Mouse (Mus musculus) kidney, embryonic 14.5 days (tissue): ENCODE results near the gene Asic3. TPM values are rescaled to one million over a fixed set of nuclear protein-coding genes. Genes with fewer than 3 reads are reported as not detected.
A peak's percentile ranks its signal among the peaks of the same experiment; 100 is the strongest.

ENCODE experiments used
- ATAC-seq: fragments of 200-750 bp; cut with Nextera tagmentation; 2 replicates; pipeline ENCODE4 v1.8.0; 2017; ENCODE audit warnings: moderate number of reproducible peaks, mild to moderate bottlenecking, moderate TSS enrichment, moderate library complexity; ENCODE audit not compliant: low FRiP score, low TSS enrichment
- H3K27ac ChIP-seq: fragments of 300-500 bp; sonication (generic); 2 replicates; pipeline ENCODE4 v1.5.1; 2014; ENCODE audit warnings: low read depth, mild to moderate bottlenecking, low read length, moderate library complexity, mixed read lengths
- H3K27me3 ChIP-seq: fragments of 300-500 bp; sonication (generic); 2 replicates; pipeline ENCODE4 v1.6.1; 2014; ENCODE audit warnings: mild to moderate bottlenecking, low read length; ENCODE audit not compliant: control insufficient read depth, insufficient read depth
- H3K36me3 ChIP-seq: fragments of 300-500 bp; sonication (generic); 2 replicates; pipeline ENCODE4 v1.6.1; 2014; ENCODE audit warnings: low read length, mixed read lengths; ENCODE audit not compliant: control insufficient read depth, insufficient read depth
- H3K4me1 ChIP-seq: fragments of 300-500 bp; sonication (generic); 2 replicates; pipeline ENCODE4 v1.6.1; 2014; ENCODE audit warnings: low read length, mixed read lengths; ENCODE audit not compliant: control insufficient read depth, insufficient read depth
- H3K4me2 ChIP-seq: fragments of 300-500 bp; sonication (generic); replicated peaks from 2 replicates; pipeline ENCODE4 v1.6.1; 2014; ENCODE audit warnings: low read depth, mild to moderate bottlenecking, low read length
- H3K4me3 ChIP-seq: fragments of 300-500 bp; sonication (generic); 2 replicates; pipeline ENCODE4 v1.5.1; 2014; ENCODE audit warnings: mild to moderate bottlenecking, low read length
- H3K9ac ChIP-seq: fragments of 300-500 bp; sonication (generic); 2 replicates; pipeline ENCODE4 v1.6.1; 2014; ENCODE audit warnings: low read depth, mild to moderate bottlenecking, low read length, moderate library complexity
- H3K9me3 ChIP-seq: fragments of 300-500 bp; sonication (generic); 2 replicates; pipeline ENCODE4 v1.6.1; 2016; ENCODE audit warnings: low read length; ENCODE audit not compliant: control insufficient read depth
- WGBS: fragments of 180-500 bp; shearing (Covaris S2); extraction: QIAGEN DNeasy Blood & Tissue Kit; methylation state at CpG from one replicate; pipeline ENCODE4 v1.1.7; 2014; 5-methylcytosine and 5-hydroxymethylcytosine counted together
- polyA plus RNA-seq: library from polyadenylated mRNA; unstranded; fragments of >200 nt; fragmentation: Nextera tagmentation; extraction: Ambion mirVana; gene quantifications from 2 replicates; pipeline ENCODE4 v1.2.1, GENCODE M21; 2014

The Asic3 gene
- polyA plus RNA-seq: 0.57 and 0.60 TPM in 2 replicates

- H3K4me2 ChIP-seq: peak within 1 kb of the TSS; percentile 10; the same call in 1 of the 2 replicates
- H3K36me3 ChIP-seq: peaks cover 7% of the 10 kb centered on the region
- H3K4me3 ChIP-seq: no peak within 1 kb of the TSS
- H3K9me3 ChIP-seq: no peaks in the 10 kb centered on the region
- H3K27ac ChIP-seq: 0 out of 2 replicates have a peak within 1 kb of the TSS, but pooled peaks have one; percentile 9
- peaks cover 19% of the 10 kb centered on the region for H3K4me1 ChIP-seq
- H3K9ac ChIP-seq: no peak within 1 kb of the TSS
- WGBS: 23% methylated on average over 11 of the region's 11 CpGs
- no peak for ATAC-seq
- no peaks in the 10 kb centered on the region for H3K27me3 ChIP-seq
These were observed at the start of gene Asic3 for GRCm38 (mm10) chr5:24413042-24413693. TSS of gene Asic3 (plus strand) at chr5:24413392.

- Histone ChIP-seq H3K36me3 (no peaks in the 10 kb centered on the region), H3K9me3 (no peaks in the 10 kb centered on the region), H3K9ac (no peak overlapping the region), H3K4me1 (no peaks in the 10 kb centered on the region), H3K27me3 (no peaks in the 10 kb centered on the region), H3K4me3 (no peak overlapping the region), H3K27ac (no peak overlapping the region), H3K4me2 (no peak overlapping the region)
- ATAC-seq: no peak
- 53% methylated on average over 2 of the region's 2 CpGs for WGBS
These were observed 49.7 kb upstream of the Asic3 start for GRCm38 (mm10) chr5:24363467-24363866.

- WGBS: 45% methylated on average over 3 of the region's 3 CpGs
- no peak overlapping the region; the same call in 1 of the 2 replicates for H3K27ac ChIP-seq
- no peaks in the 10 kb centered on the region for H3K9me3 ChIP-seq
- no peaks in the 10 kb centered on the region for H3K4me1 ChIP-seq
- H3K36me3 ChIP-seq: no peaks in the 10 kb centered on the region
- H3K9ac ChIP-seq: no peak overlapping the region
- H3K4me2 ChIP-seq: no peak overlapping the region
- H3K27me3 ChIP-seq: no peaks in the 10 kb centered on the region
- ATAC-seq: no peak
- no peak overlapping the region for H3K4me3 ChIP-seq
These were observed 49.1 kb upstream of the Asic3 start for GRCm38 (mm10) chr5:24364061-24364460.

GRCm38 (mm10) chr5:24364508-24364907 is 48.7 kb upstream of the Asic3 start, which contains the start of gene Nos3:
TSS of gene Nos3 (plus strand) at chr5:24364810.
- H3K4me3 ChIP-seq: peak within 1 kb of the TSS; percentile 21; the same call in 1 of the 2 replicates

GRCm38 (mm10) chr5:24364963-24365362 is 48.2 kb upstream of the Asic3 start:
- Histone ChIP-seq H3K27ac (peak overlapping the region; percentile 71; the same call in 1 of the 2 replicates), H3K27me3 (no peaks in the 10 kb centered on the region), H3K36me3 (no peaks in the 10 kb centered on the region), H3K4me1 (no peaks in the 10 kb centered on the region), H3K9ac (no peak overlapping the region), H3K9me3 (no peaks in the 10 kb centered on the region), H3K4me2 (peak overlapping the region; percentile 31; the same call in 1 of the 2 replicates), H3K4me3 (peak overlapping the region; percentile 21; the same call in 1 of the 2 replicates)
- no peak for ATAC-seq
- 84% methylated on average over 10 of the region's 10 CpGs for WGBS

More at GRCm38 (mm10) chr5:24364508-24364907, 48.7 kb upstream of the Asic3 start, which contains the start of gene Nos3:
- Histone ChIP-seq H3K9ac (no peak within 1 kb of the TSS), H3K9me3 (no peaks in the 10 kb centered on the region), H3K27ac (peak within 1 kb of the TSS; percentile 71; the same call in 1 of the 2 replicates), H3K36me3 (no peaks in the 10 kb centered on the region), H3K4me1 (no peaks in the 10 kb centered on the region), H3K4me2 (peak within 1 kb of the TSS; percentile 31; the same call in 1 of the 2 replicates), H3K27me3 (no peaks in the 10 kb centered on the region)
- 59% methylated on average over 12 of the region's 12 CpGs for WGBS
- ATAC-seq: no peak

- H3K36me3 ChIP-seq: no peaks in the 10 kb centered on the region
- no peak overlapping the region for H3K9ac ChIP-seq
- no peaks in the 10 kb centered on the region for H3K4me1 ChIP-seq
- H3K4me3 ChIP-seq: peak overlapping the region; percentile 21; the same call in 1 of the 2 replicates
- no peak for ATAC-seq
- 38% methylated on average over 5 of the region's 5 CpGs for WGBS
- no peaks in the 10 kb centered on the region for H3K27me3 ChIP-seq
- no peak overlapping the region; the same call in 1 of the 2 replicates for H3K27ac ChIP-seq
- no peaks in the 10 kb centered on the region for H3K9me3 ChIP-seq
- peak overlapping the region; percentile 22; the same call in 1 of the 2 replicates for H3K4me2 ChIP-seq
These were observed 47.7 kb upstream of the Asic3 start for GRCm38 (mm10) chr5:24365528-24365927.

GRCm38 (mm10) chr5:24366426-24366825 is 46.8 kb upstream of the Asic3 start:
- Histone ChIP-seq H3K9ac (no peak overlapping the region), H3K27me3 (no peaks in the 10 kb centered on the region), H3K4me1 (no peaks in the 10 kb centered on the region), H3K27ac (no peak overlapping the region), H3K36me3 (no peaks in the 10 kb centered on the region), H3K4me2 (no peak overlapping the region), H3K9me3 (no peaks in the 10 kb centered on the region), H3K4me3 (no peak overlapping the region)
- no peak for ATAC-seq
- WGBS: 81% methylated on average over 9 of the region's 9 CpGs

GRCm38 (mm10) chr5:24369767-24370166 is 43.4 kb upstream of the Asic3 start:
- ATAC-seq: no peak
- no peaks in the 10 kb centered on the region for H3K9me3 ChIP-seq
- 90% methylated on average over 9 of the region's 9 CpGs for WGBS
- H3K9ac ChIP-seq: no peak overlapping the region
- no peak overlapping the region for H3K27ac ChIP-seq
- H3K4me1 ChIP-seq: no peaks in the 10 kb centered on the region
- no peaks in the 10 kb centered on the region for H3K36me3 ChIP-seq
- H3K4me3 ChIP-seq: no peak overlapping the region
- H3K27me3 ChIP-seq: no peaks in the 10 kb centered on the region
- no peak overlapping the region for H3K4me2 ChIP-seq

GRCm38 (mm10) chr5:24373807-24374206 is 39.4 kb upstream of the Asic3 start:
- 81% methylated on average over 5 of the region's 5 CpGs for WGBS
- no peaks in the 10 kb centered on the region for H3K36me3 ChIP-seq
- no peaks in the 10 kb centered on the region for H3K9me3 ChIP-seq
- no peaks in the 10 kb centered on the region for H3K27me3 ChIP-seq
- H3K4me1 ChIP-seq: no peaks in the 10 kb centered on the region
- H3K4me2 ChIP-seq: no peak overlapping the region
- H3K4me3 ChIP-seq: no peak overlapping the region
- no peak for ATAC-seq
- no peak overlapping the region for H3K27ac ChIP-seq
- no peak overlapping the region for H3K9ac ChIP-seq
